Comparison of ENCODE assay signal across 8 mouse cellular contexts in genomic region chr5:90890519-90891463, GRCm38 (mm10). TPM values are rescaled to one million over a fixed set of nuclear protein-coding genes. Genes with fewer than 3 reads are reported as not detected.
A peak's percentile ranks its signal among the peaks of the same experiment; 100 is the strongest.
DNase-seq lines count a peak whose midpoint lies in the region; ATAC-seq lines count a peak whose summit lies in the region.

Gene Cxcl1, plus strand, starts transcription at chr5:90891241.

- peaks cover 5% of the 10 kb centered on the region for H3K4me1 ChIP-seq in forebrain, embryonic 12.5 days
- peaks cover 10% of the 10 kb centered on the region for H3K4me1 ChIP-seq in limb, embryonic 10.5 days
- H3K4me1 ChIP-seq in stomach, embryonic 16.5 days (ENCODE audit: control insufficient read depth, insufficient read depth, low read length): peaks cover 5% of the 10 kb centered on the region

- H3K4me2 ChIP-seq in forebrain, embryonic 12.5 days: peak within 1 kb of the TSS; percentile 86
- peak within 1 kb of the TSS; percentile 85 for H3K4me2 ChIP-seq in stomach, embryonic 16.5 days (ENCODE audit: low read depth, low read length)

- ATAC-seq in forebrain, embryonic 12.5 days (ENCODE audit: low FRiP score): peak; percentile 71
- ATAC-seq in megakaryocyte-erythroid progenitor cell, adult 5-6 weeks (replicated peaks; ENCODE audit: low FRiP score, low TSS enrichment, poor library complexity, severe bottlenecking): 0 out of 2 replicates have a peak, but pooled peaks have one; percentile 55
- peak; percentile 85 for ATAC-seq in stomach, embryonic 16.5 days (ENCODE audit: insufficient read depth, low FRiP score)

- 7% methylated on average over 30 of the region's 30 CpGs for WGBS in forebrain, embryonic 12.5 days
- 13% methylated on average over 30 of the region's 30 CpGs for WGBS in limb, embryonic 10.5 days
- WGBS in stomach, embryonic 16.5 days: 8% methylated on average over 30 of the region's 30 CpGs

- H3K27ac ChIP-seq in forebrain, embryonic 12.5 days: no peak within 1 kb of the TSS
- peak within 1 kb of the TSS; percentile 79 for H3K27ac ChIP-seq in limb, embryonic 10.5 days
- no peak within 1 kb of the TSS for H3K27ac ChIP-seq in stomach, embryonic 16.5 days (ENCODE audit: low read length)

- peak; percentile 2 for DNase-seq in right cerebral cortex, adult 18-20 months
- DNase-seq in right cerebral cortex, adult 2 months (ENCODE audit: low spot score in 2 of 2): no peak
- DNase-seq in heart, postnatal 25 days (ENCODE audit: low spot score): peak; percentile 61
- peak; percentile 57 for DNase-seq in limb, embryonic 10.5 days (ENCODE audit: low spot score)
- no peak for DNase-seq in T-cell, adult 2 months (ENCODE audit: low spot score)

- H3K27me3 ChIP-seq in forebrain, embryonic 12.5 days: 0 out of 2 replicates have a peak, but pooled peaks cover 6% of the 10 kb centered on the region
- H3K27me3 ChIP-seq in limb, embryonic 10.5 days (ENCODE audit: low read depth, poor library complexity, severe bottlenecking): peaks cover 17% of the 10 kb centered on the region
- no peaks in the 10 kb centered on the region for H3K27me3 ChIP-seq in stomach, embryonic 16.5 days (ENCODE audit: control insufficient read depth, insufficient read depth, low read length)

- H3K36me3 ChIP-seq in forebrain, embryonic 12.5 days (replicated peaks): no peaks in the 10 kb centered on the region
- H3K36me3 ChIP-seq in limb, embryonic 10.5 days: no peaks in the 10 kb centered on the region
- H3K36me3 ChIP-seq in stomach, embryonic 16.5 days (ENCODE audit: control insufficient read depth, insufficient read depth, low read length): no peaks in the 10 kb centered on the region

- intact Hi-C loops in heart, postnatal 25 days (cut with DNase I): loop anchor here (5.0 kb wide), 1 partner anchor 118 kb away; the partner anchor contains the start of gene Pf4

- H3K4me3 ChIP-seq in forebrain, embryonic 12.5 days (replicated peaks): peak within 1 kb of the TSS; percentile 47
- peak within 1 kb of the TSS; percentile 60 for H3K4me3 ChIP-seq in limb, embryonic 10.5 days
- H3K4me3 ChIP-seq in stomach, embryonic 16.5 days (replicated peaks; ENCODE audit: low read length): peak within 1 kb of the TSS; percentile 57

- H3K9me3 ChIP-seq in forebrain, embryonic 12.5 days: no peaks in the 10 kb centered on the region
- H3K9me3 ChIP-seq in limb, embryonic 10.5 days (replicated peaks): no peaks in the 10 kb centered on the region
- H3K9me3 ChIP-seq in stomach, embryonic 16.5 days (replicated peaks; ENCODE audit: control insufficient read depth, low read length): no peaks in the 10 kb centered on the region

- peak within 1 kb of the TSS; percentile 47 for H3K9ac ChIP-seq in forebrain, embryonic 12.5 days
- peak within 1 kb of the TSS; percentile 80 for H3K9ac ChIP-seq in stomach, embryonic 16.5 days (ENCODE audit: low read length)

RNA-seq across cellular contexts. Expression of gene Cxcl1, which starts in this region (rescaled TPM):
- not detected in 2 replicates for polyA plus RNA-seq in forebrain, embryonic 12.5 days (2016; fragmentation: Nextera tagmentation; extraction: Ambion mirVana)
- total RNA-seq in heart, postnatal 25 days (2021): under 1 TPM; 0.55 to 0.64 TPM
- polyA plus RNA-seq in limb, embryonic 10.5 days (2016; fragmentation: Nextera tagmentation; extraction: Ambion mirVana): 0.16 and 0.64 TPM in 2 replicates
- total RNA-seq in megakaryocyte-erythroid progenitor cell, adult 5-6 weeks (2014; fragmentation: Nextera tagmentation): not detected in 2 replicates
- total RNA-seq in megakaryocyte-erythroid progenitor cell, adult 5-6 weeks (2017): 1.5 TPM in 1 of 2 replicates, not detected in the other
- 0.94 and 1.1 TPM in 2 replicates for polyA plus RNA-seq in stomach, embryonic 16.5 days (2015; fragmentation: Nextera tagmentation; extraction: Ambion mirVana)

Comparison
In these comparisons a context has a peak if more than half of its experiments do, and no peak if none do; other contexts are left out.
1. Peak in ATAC-seq, H3K4me3 ChIP-seq, H3K9ac ChIP-seq and H3K4me2 ChIP-seq in forebrain, embryonic 12.5 days; RNA of the gene not detected or under 1 TPM.
2. Peak in DNase-seq in heart, postnatal 25 days; RNA of the gene not detected or under 1 TPM.
3. Peak in DNase-seq, H3K4me3 ChIP-seq and H3K27ac ChIP-seq in limb, embryonic 10.5 days; RNA of the gene not detected or under 1 TPM.